Mouse (Mus musculus) C2C12 (cell line): ENCODE results near the gene Il20rb.

Experiments used
- CTCF ChIP-seq: IDR thresholded peaks from one replicate; pipeline ENCODE4 v1.5.1; 2011; ENCODE audit not compliant: control insufficient read depth, insufficient read depth, insufficient read length
- MAX ChIP-seq: IDR thresholded peaks from one replicate; pipeline ENCODE4 v1.6.1; 2011; ENCODE audit warnings: mild to moderate bottlenecking, control low read depth
- MYOG ChIP-seq: IDR thresholded peaks from one replicate; pipeline ENCODE4 v1.6.1; 2011; ENCODE audit not compliant: control insufficient read depth, insufficient read length; ENCODE audit errors: extremely low read depth

GRCm38 (mm10) chr9:100520012-100520411 lies 33.4 kb upstream of the Il20rb start:
- TF ChIP-seq CTCF (no peak), MAX (no peak), MYOG (no peak)
